Mouse (Mus musculus) ovary, adult 18-20 months (tissue): ENCODE data around the gene Tox3.

Source experiments
- DNase-seq: peaks from one replicate; pipeline ENCODE4 v3.0.0; 2022; ENCODE audit warnings: low spot score, mixed read lengths

The Tox3 gene

DNA sequence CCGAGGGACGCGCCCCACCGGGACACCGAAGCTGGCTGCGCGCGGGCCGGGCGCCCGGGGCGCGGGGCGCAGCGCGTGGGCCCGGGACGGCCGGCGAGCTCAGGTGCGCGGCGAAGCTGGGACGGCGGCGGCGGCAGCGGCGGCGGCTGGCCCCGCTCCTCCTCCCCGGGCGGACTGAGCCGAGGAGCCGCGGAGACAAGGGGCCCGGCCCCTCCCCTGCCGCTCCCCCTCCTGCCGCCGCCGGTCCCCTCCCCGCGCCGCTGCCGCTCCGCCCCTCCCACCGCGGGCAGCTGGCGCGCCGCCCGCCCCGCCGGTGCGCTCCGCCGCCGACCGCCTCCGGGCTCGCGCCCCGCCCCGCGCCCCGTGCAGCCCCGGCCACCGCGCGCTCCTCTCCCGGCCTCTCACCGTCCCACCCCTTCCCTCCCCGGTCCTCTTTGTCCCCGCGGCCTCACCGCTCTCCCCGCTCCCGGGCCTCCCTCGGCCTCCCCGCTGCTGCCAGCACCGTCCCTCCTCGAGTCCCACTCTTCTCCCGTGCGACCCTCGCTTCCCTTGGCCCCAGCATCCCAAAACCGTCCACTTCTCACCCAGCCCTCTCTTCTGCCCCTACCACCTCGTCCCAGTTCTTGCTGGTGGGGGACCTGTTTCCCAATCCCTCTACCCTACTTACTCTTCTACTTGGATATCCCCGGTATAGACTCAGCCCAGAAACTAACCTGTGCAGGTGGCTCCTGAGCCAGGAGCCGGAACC, at the start of gene Tox3:
TSS of gene Tox3 (minus strand) at position 166 of the 748 bp plus-strand sequence.
- DNase-seq: peak; percentile 12

DNA sequence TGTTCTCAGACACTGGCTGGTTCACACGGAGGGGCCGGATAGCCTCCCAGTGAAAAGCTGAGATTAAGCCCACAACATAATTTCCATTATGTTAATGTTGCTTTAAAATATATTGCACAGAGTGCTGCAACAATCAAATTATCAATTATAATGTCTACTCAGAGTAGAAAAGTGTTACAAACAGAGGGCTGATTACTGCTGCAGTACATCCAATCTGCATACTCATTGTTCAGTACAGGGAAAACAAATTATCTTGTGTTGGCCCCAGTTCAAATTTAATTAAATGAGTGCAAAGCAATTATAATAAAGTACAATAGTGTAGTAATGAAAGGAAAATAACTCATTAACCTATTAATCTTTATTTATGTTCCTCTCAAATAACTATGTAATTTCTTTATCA, 44.5 kb upstream of the Tox3 start:
- no peak for DNase-seq

DNA sequence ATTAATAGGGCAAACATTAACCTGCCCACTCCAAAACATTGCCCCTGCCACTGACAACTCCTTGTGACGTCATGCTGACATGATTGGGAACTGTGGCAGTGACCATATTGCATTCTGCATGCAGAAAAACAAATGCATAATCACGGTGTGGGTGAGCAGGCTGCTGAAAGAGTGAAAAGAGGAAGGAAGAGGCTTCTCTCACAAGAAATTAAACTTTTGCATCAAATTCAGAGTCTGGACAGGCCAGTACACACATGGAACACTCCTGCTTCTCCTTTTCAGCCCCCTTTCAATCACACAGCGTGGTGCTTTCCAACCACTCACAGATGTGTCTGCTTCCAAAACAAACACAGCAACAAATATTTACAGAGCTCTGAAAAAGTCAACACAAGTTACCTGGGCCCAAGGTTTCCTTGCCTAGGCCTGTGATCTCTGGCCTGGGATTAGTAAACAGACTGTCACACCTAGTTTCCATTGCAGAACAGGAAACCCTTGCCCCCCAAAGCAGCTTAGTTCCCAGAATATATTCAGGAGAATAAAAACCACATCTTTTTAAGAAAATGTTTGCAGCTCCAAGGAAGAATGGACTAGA, 43.4 kb upstream of the Tox3 start:
- DNase-seq: no peak

DNA sequence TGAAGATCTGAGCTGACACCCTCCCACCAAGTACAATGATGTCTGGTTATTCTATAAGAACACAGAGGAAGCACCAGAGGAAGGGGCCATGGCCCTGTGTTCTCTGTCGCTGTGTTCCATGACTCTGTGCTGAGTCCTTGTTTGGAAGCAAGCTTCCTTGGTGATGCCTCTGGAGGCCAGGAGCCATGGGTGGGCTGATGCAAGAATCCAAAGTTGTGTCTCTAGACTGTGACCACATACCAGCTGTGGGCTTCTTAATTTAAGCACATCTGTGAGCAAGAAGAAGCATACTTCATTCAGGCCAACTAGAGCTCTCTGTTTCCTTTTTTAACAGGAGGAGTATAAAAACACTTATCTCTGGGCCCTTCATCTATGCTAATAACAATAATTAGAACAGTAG, 42.7 kb upstream of the Tox3 start:
- DNase-seq: no peak

DNA sequence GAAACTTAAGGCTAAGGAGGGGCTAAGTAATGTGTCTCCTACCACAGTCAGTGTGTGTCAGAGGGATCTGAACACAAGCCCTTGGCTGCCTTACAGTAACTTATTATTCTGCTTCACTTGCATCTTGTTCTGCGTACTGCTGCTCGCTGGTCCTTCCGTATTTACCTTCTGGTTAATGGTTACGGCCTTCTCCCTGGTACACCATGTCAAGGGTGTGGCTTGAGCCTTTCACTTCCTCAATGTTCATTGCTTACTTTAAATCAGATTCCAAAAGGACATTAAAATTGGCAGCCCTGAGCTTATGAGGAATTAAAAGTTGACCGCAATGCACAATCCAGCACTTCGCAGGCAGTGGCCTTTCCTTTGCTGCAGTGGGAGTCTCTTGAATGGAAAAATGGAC, 30.9 kb upstream of the Tox3 start:
- DNase-seq: no peak

DNA sequence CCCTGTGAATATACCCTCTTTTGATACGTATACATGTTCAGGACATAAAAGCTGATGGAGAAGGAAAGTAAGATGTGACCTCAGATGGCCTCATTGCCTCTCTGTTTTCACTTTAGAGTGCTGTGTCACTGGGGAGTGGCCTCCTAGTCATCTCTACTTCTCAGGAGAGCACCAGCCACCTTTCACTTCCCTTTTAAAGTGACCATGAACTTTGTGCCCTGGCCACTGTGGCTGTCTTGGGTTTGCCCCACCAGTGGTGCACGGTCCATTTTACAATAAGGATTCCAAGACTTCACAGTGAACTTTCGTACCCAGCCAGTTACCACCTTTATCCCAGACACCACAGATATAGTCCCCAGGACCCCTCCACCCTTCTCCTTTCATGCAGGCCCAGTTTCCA, 29.9 kb upstream of the Tox3 start:
- DNase-seq: no peak

DNA sequence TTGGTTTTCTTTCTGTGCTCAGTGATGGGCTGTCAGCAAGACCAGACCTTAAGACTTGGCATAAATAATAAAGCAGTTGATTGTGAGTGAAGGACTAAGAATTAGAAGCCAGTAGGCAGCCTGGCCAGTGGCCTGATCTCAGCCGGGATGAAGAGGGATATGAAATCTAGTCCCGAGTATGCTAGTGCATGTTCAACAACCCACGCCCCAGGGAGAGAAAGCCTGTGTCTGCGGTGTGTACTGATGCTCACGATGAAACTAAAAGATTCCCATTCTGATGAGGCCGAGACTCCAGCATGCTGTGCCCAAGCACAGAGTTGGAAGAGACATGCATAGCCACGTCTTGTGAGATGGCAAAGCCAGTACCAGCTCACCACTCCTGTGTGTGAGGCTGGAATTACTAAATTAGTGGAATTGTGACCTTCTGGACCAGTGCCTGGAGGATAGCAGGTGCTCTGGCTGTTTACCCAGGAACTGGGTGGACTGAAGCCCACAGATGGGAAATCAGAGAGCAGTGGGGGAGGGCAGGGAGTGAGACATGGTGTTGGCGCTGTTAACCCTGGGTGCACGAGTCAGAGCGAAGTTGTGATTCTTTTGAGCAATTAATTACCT, 23.6 kb upstream of the Tox3 start:
- no peak for DNase-seq

DNA sequence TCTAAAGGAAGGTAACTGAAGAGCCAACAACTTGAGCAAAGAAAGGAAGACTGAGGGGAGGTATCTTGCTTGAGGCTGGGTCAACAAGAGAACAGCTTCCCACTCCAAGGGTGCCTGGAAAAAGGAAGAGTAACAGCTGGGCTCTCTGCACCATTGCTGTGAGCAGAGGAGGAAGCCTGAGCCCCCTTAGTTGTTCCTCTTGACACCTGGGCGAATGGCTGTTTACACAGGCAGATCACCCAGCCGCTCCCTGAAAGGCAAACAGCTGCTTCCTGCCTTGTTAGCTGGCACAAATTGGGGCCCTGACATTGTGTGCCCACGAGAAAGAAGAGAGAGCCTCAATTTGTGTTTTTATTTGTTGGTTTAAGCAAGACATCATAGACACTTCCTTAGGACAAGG, 21.7 kb upstream of the Tox3 start:
- no peak for DNase-seq

DNA sequence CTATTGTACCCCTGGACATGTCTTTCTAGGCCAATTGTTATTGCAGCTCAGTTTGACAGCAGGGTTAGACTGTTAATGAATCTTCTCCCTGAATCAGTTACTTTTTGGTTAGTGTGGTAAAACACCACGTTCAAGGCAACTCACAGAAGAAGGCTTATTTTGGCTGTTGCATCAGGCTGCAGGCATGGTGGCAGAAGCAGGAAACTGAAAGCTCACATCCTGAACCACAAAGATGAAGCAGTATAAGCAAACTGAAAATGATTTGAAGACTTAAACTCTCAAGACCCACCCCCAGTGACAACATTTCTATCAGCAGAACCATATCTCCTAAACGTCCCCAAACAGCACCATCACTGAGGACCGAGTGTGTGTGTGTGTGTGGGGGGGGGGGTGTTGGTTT, 8.6 kb upstream of the Tox3 start:
- DNase-seq: no peak

DNA sequence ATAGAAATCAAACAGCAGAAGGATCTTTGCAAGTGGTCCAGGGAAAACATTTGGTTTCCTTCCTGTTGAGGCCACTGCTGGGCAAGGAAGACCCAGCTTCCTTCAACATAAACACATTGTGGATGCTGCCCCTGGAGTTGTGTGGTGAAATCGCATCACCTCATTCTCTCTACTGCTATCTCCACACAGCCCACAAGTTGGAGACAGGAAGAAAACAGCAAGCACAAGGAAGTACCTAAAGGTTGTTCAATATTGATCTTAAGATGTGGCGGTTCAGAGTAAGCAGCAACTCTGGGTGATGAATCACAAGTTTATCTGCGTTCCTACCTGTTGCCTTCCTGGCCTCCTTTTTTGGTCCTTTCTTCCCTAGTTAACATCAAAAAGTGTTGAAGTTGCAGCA, 6.6 kb upstream of the Tox3 start:
- no peak for DNase-seq

DNA sequence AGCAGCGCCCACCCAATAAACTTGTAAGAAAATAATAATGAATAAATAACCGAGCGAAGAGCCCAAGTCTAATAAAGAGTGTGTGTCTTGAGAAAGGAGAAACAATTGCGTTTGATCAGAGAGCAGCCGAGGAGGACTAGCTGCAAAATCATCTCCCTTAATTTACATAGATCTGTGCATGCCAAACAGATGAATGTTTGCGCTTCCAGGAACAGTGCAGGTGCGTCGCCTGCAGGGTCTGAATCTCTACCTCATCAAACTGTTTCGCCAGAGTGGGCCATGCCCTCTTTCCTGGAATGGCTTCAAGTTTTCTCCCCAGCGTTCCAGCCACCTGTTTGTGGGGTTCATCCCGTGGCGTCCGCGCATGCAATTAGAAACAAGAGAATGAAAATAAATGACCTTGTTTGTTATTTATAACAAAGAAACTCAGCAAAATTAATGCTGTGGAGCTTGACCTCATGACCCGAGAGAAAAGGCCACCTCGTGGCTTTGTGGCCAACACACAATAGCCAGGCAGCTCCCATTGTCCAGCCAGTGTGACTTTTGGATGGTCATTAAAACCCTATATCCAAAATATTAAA, 5.9 kb upstream of the Tox3 start:
- DNase-seq: no peak

DNA sequence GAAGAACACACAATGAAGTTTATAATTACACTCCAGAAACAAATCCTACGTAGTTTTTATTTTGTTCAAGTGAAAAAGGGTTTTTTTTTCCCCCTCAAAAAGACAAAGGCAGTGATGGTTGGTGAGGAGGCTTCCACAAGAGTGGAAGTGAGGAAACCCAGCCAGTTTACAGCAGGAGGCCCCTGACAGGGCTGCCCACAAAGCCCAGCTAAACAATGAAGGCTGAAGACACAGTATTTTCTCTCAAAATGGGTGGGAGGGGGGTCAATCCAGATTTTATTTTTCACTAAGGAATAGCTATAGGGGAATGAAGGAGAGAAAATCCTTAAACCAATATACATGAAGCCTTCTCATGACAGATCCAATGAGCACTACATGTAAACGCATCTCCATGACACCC, 5.4 kb upstream of the Tox3 start:
- DNase-seq: no peak

DNA sequence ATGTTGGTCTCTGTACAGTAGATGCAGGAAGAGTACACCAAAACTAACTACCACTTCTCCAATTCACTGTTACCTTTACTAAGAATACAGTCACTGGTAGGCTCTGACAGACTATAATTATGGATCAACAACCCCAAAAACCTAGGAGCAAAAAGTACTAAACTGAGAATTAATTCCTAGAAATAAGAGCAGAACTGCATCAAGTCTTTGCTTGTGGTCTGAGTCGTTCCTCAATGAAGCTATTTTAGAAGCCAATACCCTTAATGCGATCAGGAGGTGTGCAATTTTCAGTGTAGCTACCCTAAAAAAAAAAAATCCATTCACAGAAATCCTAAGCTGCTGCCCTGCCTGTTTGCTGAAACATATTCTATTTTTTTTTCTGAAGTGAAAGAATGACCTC, 4.8 kb upstream of the Tox3 start:
- no peak for DNase-seq

DNA sequence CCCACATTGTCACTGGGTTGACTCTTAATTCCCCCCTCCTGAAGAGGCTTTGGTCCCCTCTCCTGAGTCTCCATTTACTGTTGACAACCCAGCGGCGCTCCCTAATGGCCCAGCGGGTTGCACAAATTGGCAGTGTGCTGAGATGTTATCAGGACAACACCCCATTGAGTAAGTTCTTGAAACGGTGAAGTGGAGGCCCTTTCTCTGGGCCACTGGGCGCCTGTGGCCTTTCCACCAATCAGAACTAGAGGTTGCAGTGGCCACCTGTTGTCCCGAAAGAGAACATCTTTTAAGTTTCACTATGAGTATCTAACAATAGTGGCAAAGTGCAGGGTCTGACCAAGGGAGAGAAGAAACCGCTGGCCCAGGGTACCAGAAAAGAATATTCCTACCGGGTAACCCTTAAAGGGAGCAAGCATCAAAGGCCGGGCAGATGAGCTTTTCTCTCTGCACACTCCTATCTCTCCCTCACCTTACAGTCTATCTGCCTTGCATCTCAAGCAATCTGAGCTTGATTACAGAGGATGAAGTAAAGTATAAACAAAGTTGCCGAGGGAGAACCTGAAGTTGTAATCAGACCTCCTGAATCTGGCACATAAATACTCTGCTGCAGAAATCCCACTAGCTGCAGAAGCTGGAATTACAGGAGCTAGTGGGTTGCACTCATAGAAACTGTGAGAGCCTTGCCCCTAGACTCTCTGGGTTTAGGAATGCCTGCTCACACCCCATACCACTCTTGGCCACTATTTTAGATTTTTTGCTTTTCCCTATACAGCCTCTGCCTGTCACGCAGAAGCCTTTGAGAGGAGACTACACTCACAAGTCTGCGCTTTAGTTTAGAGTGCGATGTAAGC, 1.8 kb upstream of the Tox3 start:
- DNase-seq: no peak

DNA sequence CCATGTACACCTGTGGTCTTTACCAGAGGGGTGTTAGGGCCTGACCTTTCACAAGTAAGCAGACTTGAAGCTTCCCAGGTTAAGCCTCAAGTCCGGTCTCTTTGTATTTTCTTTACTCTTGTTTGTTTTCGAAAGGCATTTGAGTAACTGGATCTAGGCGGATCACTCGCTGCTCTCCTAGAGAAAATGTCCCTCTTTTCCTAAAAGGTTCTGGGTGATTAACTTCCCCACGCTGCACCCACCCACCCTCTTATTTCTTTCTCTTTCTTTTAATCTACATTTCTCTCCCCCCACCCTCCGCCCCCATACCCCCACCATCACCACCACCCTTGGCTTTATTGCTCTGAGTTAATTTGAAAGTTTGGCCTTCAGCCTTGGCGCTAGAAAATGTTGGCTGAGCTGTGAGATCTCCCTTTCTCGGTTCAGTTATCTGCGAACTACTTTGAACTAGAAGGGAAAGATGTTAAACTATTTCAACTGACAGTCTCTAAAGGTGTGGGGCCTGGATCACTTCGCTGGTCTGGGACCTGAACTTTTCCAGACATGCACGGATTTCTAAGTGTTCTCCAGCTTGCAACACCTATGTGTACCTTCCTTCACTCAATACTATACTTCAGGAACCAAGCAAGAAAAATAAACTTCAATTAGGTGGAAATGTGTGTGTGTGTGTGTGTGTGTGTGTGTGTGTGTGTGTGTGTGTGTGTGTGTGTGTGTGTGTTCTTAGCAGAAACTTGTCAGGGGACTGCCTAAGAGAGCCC, 962 bp upstream of the Tox3 start:
- DNase-seq: no peak

DNA sequence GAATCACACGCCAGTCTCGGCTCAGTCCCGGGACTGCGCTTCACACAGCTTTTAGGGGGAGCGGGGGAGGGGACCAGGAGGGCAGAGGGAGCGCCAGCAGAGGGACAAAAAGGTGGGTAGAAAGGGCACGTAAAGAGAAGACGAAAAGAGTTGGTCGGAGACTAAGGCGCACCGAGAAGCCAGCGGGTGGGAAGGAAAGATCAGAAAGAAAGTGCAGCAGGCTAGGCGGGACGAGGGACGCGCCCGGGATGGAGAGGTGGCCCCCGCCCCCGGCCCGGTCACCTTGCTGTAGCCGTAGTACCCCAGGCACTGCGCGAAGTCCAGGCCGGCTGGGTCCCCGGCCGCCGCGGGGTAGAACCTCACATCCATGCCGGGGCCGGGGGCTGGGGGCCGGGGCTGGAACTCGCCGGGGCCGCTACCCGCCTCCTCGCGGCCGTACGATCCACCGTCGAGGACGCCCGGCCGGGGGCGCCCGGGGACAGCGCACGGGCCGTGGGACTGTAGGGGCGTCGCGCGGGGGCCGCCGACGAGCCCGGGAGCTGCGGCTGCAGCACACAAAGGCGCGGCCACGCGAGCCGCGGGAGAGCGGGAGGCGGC, 464 bp downstream of the Tox3 start:
- DNase-seq: no peak

DNA sequence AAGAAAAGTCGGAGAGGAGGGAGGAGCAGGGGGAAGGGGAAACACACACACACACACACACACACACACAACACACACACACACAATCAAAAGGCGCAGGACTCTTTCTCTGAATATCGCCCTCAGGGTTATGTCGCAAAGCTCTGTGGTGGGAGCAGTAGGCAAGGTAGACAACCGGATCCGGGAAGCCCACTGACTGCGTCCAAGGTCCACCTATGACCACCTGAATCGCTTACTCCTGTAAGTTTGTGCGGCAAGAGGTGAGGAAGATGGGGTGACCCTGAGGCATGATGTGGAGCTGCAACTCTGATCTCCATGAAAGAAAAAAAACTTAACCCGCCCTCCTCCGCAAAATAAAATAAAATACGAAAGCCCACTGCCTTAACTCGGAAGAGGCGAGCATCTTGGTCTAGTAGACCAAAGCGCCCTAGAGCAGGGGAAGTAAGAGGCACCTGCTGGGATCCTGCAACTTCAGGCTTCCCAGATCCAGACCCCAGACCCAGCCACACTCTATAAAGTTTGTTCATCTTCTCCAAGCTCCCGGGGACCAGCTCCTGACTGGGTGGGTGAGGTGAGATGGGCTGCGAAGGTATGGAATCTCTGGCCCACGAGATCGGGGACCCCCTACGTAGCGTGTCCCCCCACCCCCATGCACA, 1.1 kb downstream of the Tox3 start:
- no peak for DNase-seq

DNA sequence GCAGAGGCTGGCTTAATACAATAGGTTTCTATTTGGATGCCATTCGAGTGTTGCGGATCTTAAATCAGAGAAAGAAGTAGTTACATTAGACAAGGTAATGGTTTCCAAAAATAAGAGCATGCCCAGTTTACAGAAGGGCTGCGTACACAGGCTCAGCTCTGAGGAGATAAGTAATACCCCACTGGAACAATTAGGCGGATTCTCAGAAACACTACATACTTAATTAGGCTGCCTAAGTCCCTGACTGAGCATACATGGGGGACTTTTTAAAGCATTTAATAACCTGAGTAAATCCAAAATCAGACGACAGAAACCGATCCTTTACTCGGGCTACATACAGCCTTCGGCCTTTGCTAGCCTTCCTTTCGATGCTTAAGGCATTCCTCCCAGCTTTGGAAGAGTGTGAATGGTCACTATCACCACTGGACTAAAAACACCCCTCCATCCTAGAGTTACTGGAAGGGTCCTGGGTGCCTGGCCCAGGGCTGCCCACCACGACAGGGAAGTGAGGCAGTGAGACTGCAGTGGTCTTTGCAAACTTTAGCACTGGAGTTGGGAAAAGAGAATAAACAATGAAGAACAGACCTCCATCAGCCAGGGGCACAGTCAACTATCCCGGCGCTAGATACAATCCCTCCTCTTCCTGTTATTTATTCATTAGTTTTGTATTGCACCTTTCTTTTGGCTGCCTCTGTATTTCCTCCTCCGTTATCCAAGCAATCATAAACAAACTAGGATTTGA, 1.8 kb downstream of the Tox3 start:
- DNase-seq: no peak

DNA sequence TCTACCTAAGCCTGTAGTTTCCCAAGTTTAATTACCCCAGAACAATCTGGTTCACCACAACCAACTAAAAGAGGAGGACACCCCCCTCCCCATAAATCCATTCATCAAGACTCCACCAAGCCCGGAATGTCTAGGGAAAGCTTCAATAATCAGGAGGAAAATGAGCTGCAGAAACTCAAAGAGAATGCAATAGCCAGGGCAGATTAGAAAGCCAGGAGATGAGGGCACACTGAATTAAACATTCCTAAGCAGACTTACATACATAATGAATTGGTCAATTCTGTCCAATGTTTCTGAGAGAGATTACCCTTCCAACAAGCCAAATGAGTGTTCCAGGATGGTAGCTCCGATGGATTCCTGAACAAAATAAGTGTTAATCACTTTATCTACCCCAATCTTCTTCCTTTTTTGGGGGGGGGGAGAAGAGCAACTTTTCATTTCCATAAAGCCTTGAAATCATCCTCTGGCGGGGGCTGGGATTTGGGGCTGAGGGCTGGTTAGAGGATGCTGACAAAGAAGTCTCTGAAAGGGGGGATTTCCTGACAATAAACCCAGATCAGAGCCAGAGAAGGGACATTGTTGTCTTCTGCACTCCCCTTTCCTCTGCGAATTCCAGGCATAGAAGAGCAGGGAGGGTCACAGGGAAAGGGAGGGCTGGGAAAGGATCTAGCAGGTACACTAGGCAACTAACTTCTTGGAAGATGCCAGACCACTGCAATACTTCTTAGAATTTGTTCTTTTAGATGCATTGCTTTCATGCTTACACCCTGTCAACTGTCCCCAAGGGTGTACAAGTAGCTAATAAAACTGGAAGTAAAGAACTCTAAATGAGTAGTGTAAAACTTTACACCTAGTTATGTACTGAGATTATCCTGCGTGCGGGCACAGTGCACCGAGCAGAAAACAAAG, 17.5 kb downstream of the Tox3 start:
- no peak for DNase-seq
